Mouse (Mus musculus): ENCODE results near the gene Vkorc1l1. TPM values are rescaled to one million over a fixed set of nuclear protein-coding genes. Genes with fewer than 3 reads are reported as not detected.

The Vkorc1l1 gene
- total RNA-seq, 2 experiments from 2014 or later: 41.5 to 43.9 TPM

DNA sequence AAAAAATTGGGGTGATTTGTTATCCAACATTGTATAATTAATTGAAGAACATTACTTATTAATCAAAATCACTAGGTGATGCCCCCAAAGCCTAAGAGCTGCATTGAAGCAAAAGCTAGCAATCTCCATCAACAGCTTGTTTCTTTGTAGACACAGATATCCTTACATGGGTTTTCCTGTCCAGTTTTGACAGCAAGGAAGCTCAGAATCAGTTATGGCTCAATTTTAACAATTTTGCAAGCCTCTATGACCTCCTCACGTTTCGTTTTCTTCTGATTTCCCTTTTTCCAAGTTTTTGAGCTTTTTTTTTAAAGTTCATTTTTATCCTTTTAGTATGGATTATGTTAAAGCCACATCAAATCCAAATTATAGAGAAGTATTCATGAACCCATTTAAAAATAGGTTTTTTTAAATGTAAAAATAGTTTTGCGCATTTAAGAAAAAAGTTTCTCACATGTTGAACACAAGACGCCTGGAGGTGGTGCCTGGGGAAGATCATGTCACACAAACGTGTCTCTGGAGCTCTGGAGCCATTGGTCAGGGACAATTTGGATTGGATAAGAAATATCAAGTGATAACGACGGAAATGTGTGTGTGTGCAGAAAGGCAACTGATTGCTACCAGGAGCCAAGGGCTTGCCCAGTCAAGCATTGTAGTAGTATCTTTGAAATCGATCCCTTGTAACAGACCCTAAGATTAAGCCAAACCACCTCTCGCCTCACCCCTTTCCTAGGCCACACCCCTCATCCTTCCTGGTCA lies 855 bp upstream of the Vkorc1l1 start:
- DNase-seq (ENCODE audit: low spot score in 2 of 2): no peak

- peak in 1 of 2 experiments; percentile 18 for DNase-seq (ENCODE audit: low spot score in 2 of 2)
Observed at GRCm38 (mm10) chr5:129942073-129942939, 536 bp downstream of the Vkorc1l1 start.

DNA sequence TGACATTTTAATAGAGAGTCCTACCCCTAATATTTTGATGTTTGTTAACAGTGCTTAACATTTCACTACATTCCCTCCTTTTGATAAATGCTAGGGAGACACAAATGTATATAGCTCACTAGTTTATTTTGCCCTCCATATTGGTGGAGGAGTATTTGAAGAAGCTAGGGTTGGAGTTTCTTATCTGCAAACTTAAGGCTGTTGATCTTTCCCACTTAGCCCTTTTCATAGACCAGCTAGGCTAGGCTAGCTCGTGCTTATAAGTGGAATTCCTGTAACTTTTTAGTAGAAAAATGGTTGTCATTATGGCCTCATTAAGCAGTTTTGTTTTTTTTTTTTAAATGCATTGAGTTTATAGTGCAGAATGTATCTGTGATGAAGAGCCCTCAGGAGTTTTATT lies 1.6 kb downstream of the Vkorc1l1 start:
- no peak for DNase-seq (ENCODE audit: low spot score in 2 of 2)

- no peak for DNase-seq (ENCODE audit: low spot score in 2 of 2)
Observed at GRCm38 (mm10) chr5:129947528-129948033, 5.8 kb downstream of the Vkorc1l1 start.

DNA sequence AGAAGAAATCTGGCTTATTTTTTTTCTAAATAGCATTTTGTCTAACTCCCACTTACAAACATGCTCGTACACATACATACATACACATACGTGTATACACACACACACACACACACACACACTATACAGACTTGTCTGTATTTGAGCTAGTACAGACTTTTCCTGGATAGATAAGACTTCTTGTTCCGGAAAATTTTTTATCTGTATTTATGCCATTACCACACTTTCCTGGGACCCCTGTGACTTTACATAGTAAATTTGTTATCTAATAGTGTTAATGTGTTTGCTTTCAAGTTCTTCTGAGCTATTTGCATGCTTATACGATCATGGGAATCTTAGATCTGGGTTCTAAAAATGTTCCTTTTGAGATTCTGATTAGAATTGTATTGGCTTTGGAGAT lies 10.4 kb downstream of the Vkorc1l1 start:
- no peak for DNase-seq (ENCODE audit: low spot score in 2 of 2)

- DNase-seq (ENCODE audit: low spot score in 2 of 2): no peak
Observed at GRCm38 (mm10) chr5:129954473-129955254, 12.9 kb downstream of the Vkorc1l1 start.

GRCm38 (mm10) chr5:129955792-129956191 lies 14.0 kb downstream of the Vkorc1l1 start:
- no peak for DNase-seq (ENCODE audit: low spot score in 2 of 2)

DNA sequence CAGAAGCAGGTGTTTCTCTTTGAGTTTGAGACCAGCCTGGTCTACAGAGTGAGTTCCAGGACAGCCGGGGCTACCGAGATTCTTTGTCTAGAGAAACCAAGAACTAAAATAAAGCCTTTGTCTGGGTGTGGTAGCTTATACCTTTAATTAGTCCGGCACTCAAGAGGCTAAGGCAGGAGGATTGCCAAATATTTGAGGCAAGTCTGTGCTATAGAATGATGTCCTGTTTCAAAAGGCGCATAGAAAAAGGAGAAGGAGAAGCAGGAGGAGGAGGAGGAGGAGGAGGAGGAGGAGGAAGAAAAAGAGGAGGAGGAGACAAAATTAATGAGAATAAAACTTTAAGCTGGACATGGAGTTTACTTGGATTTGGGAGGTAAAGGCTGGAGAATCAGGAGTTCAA lies 21.5 kb downstream of the Vkorc1l1 start:
- DNase-seq (ENCODE audit: low spot score in 2 of 2): no peak

- DNase-seq (ENCODE audit: low spot score in 2 of 2): no peak
Observed at GRCm38 (mm10) chr5:129966448-129966847, 24.7 kb downstream of the Vkorc1l1 start.

DNA sequence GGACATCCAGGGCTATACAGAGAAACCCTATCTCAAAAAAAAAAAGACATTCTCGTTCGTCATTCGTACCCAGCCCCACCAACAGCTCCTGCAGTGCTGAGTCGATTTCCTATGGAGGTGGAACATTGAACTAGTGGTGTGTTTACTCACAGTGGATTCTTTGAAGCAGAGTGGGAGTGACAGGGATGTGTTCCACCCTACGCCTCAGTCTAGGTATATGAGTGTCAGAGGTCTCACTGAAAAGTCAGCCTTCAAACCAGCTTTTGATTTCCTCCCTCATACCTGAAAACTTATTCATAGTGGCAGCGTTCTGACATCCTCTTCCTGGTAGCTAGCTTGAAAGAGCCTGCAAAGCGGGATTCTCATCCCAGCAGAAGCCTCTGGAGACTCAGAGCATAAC lies 26.6 kb downstream of the Vkorc1l1 start:
- DNase-seq (ENCODE audit: low spot score in 2 of 2): no peak

DNA sequence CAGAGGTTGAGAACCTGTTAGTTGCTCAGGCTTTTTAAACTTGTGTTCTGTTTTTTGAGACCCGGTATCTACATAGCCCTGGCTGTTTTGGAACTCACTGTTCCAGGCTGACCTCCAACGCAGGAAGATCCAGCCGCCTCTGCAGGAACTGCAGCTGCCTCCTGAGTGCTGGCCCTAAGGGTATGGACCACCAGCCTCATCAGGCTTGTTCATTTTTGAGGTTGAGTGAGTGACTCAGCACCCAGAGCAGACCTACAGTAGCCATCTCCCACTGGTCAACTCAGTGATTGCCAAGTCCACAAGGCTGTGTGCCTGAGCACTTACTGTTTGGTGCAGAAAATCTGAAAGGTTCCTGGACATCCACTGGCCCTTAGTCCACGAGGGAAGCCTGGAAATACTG lies 29.7 kb downstream of the Vkorc1l1 start:
- DNase-seq (ENCODE audit: low spot score in 2 of 2): no peak

- DNase-seq (ENCODE audit: low spot score in 2 of 2): no peak
Observed at GRCm38 (mm10) chr5:129974354-129974753, 32.6 kb downstream of the Vkorc1l1 start.

DNA sequence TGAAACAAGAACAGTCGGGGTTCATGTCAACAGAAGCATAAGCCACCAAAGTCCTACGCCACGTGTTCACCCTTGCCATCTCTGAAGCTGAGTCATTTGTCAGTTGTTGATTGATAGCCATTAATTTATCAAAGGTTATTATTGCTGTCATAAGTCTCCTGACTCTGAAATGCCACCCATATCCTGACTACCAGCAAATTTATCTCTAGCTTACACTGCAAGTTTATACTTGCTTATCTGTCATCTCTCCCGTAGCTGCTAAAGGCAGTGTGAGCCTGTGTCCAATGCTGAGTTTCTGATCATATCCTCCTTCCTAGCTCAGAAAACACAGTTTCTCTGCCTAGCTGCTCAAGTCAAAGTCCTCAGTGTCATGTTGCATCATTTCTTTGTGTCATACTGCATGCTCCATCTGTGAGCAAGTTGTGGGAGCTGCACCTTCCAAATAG lies 33.1 kb downstream of the Vkorc1l1 start:
- DNase-seq (ENCODE audit: low spot score in 2 of 2): no peak

DNA sequence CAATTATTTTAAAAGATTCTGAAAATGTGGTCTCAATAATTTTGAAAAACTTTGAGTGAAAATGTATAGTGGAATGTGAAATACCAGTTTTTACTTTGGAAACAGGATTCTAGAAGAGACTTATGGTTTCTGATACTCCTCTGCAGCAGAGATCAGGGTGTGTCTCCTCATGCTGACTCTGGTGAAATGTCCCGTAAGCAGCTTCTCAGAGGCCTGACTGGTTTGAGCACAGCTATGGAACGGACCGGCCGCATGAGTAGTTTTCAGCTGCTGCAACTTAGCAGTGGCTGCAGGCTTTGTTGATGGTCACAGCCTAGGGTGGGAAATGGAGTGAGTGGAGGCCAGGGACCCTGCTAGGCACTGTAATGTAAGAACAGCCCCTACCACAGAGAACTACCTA lies 36.0 kb downstream of the Vkorc1l1 start:
- DNase-seq (ENCODE audit: low spot score in 2 of 2): no peak

DNA sequence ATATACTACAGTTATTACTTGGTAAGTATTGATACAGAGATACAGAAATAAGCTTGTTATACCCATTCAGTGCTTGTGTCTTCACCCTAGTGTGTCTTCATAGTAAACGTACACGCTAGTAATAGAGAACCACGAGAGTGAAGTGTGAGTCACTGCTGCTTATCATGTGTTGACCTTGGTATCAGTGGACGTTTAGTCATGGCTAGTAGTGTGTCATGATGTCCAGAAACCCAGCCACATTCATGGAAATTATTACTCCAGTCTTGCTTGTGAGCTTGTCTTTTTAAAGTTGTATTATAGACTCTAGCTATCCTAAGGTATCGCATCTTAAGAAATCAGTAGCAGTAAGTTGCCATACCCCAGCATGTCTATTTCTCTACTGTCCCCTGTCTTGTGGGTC lies 36.8 kb downstream of the Vkorc1l1 start:
- no peak for DNase-seq (ENCODE audit: low spot score in 2 of 2)

DNA sequence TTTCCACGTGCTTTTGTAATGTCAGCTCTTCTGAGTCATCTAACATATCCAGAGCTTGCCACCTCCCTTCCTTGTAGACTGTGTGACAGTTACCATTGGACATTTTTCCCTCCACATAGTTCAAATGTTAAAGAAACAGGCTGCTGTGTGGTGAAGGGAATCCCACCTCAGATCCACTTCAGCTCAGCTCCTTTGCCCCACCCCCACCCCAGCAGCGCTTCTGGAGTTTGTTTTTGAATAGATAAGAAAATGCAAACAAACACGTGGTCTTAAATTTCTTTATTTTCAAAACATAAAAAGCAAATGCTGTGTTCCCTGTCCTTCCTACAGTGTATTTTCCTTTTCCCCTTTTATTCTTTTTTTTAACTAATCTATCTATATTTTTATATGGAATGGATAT lies 38.4 kb downstream of the Vkorc1l1 start:
- DNase-seq (ENCODE audit: low spot score in 2 of 2): no peak

- no peak for DNase-seq (ENCODE audit: low spot score in 2 of 2)
Observed at GRCm38 (mm10) chr5:129989376-129989775, 47.6 kb downstream of the Vkorc1l1 start.

GRCm38 (mm10) chr5:129991898-129992297 lies 50.1 kb downstream of the Vkorc1l1 start:
- no peak for DNase-seq (ENCODE audit: low spot score in 2 of 2)

DNA sequence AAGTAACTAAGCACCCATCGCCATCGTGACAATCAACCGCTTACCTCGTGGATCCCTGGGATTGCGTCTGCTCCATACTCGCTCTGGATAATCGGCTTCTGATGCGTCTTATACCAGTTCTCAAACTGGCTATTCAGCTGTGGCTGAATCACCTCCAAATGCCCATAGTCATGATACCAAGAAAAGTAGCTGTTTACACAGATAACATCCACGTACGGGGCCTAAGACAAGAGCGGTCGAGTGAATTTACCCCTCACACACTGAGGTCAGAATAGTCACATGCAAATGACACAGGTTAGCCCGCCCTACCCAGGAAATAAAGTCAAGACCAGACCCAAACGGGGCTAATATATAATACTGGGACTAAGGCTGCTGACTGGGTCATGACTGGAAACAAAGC lies 51.6 kb downstream of the Vkorc1l1 start:
- no peak for DNase-seq (ENCODE audit: low spot score in 2 of 2)

- DNase-seq (ENCODE audit: low spot score in 2 of 2): no peak
Observed at GRCm38 (mm10) chr5:129994989-129995388, 53.2 kb downstream of the Vkorc1l1 start.

GRCm38 (mm10) chr5:129997700-129998099 lies 55.9 kb downstream of the Vkorc1l1 start:
- no peak for DNase-seq (ENCODE audit: low spot score in 2 of 2)

Measured in layer of hippocampus, postnatal 14 days (tissue).